Mouse (Mus musculus) monocyte, adult 5-6 weeks (primary cell): ENCODE results near the gene Slc25a39. TPM values are rescaled to one million over a fixed set of nuclear protein-coding genes. Genes with fewer than 3 reads are reported as not detected.
A peak's percentile ranks its signal among the peaks of the same experiment; 100 is the strongest.

Experiments used
- ATAC-seq: fragments of 153-309, 156-312 bp; replicated peaks from 2 replicates; pipeline ENCODE4 v1.8.0; 2017; ENCODE audit warnings: mild to moderate bottlenecking; ENCODE audit not compliant: low TSS enrichment, insufficient number of reproducible peaks, severe bottlenecking, poor library complexity, low FRiP score
- total RNA-seq: library from RNA; stranded (forward); fragments of 200-1000, 200-491, 200-594 nt; gene quantifications from 3 replicates; pipeline ENCODE4 v1.2.3, GENCODE M21; 2017

Gene Slc25a39
- total RNA-seq = 20.2 to 30.1 TPM (median 25.0 TPM) in 3 replicates

- no peak for ATAC-seq
Measured at GRCm38 (mm10) chr11:102407834-102408215, at the start of gene Slc25a39. TSS of gene Slc25a39 (minus strand) at chr11:102407946.

GRCm38 (mm10) chr11:102455740-102456396 is 48.1 kb upstream of the Slc25a39 start:
- peak; percentile 41 for ATAC-seq

GRCm38 (mm10) chr11:102453131-102453530 is 45.4 kb upstream of the Slc25a39 start:
- no peak for ATAC-seq

- ATAC-seq = no peak
Measured at GRCm38 (mm10) chr11:102449043-102450008, 41.6 kb upstream of the Slc25a39 start.

- ATAC-seq = no peak
Measured at GRCm38 (mm10) chr11:102448327-102448726, 40.6 kb upstream of the Slc25a39 start.

GRCm38 (mm10) chr11:102447497-102447896 is 39.8 kb upstream of the Slc25a39 start, which contains the start of gene Fam171a2:
TSS of gene Fam171a2 (minus strand) at chr11:102447682.
- ATAC-seq = no peak

GRCm38 (mm10) chr11:102446581-102447461 is 39.1 kb upstream of the Slc25a39 start:
- ATAC-seq = no peak

- ATAC-seq = no peak
Measured at GRCm38 (mm10) chr11:102445891-102446361, 38.2 kb upstream of the Slc25a39 start.

GRCm38 (mm10) chr11:102445264-102445890 is 37.6 kb upstream of the Slc25a39 start:
- ATAC-seq = no peak

GRCm38 (mm10) chr11:102444781-102445180 is 37.0 kb upstream of the Slc25a39 start:
- ATAC-seq = no peak

GRCm38 (mm10) chr11:102444321-102444720 is 36.6 kb upstream of the Slc25a39 start:
- ATAC-seq = no peak

GRCm38 (mm10) chr11:102443740-102444139 is 36.0 kb upstream of the Slc25a39 start:
- ATAC-seq = no peak

GRCm38 (mm10) chr11:102442089-102442488 is 34.3 kb upstream of the Slc25a39 start:
- ATAC-seq = no peak

- ATAC-seq = no peak
Measured at GRCm38 (mm10) chr11:102441434-102441833, 33.7 kb upstream of the Slc25a39 start.

- ATAC-seq = no peak
Measured at GRCm38 (mm10) chr11:102440255-102440654, 32.5 kb upstream of the Slc25a39 start.

GRCm38 (mm10) chr11:102439093-102440082 is 31.6 kb upstream of the Slc25a39 start:
- no peak for ATAC-seq
